Mouse (Mus musculus): ENCODE data around the gene Ctnnbl1. TPM values are rescaled to one million over a fixed set of nuclear protein-coding genes. Genes with fewer than 3 reads are reported as not detected.

The Ctnnbl1 gene
- polyA plus RNA-seq, 2 experiments: 11.6 to 19.2 TPM

DNA sequence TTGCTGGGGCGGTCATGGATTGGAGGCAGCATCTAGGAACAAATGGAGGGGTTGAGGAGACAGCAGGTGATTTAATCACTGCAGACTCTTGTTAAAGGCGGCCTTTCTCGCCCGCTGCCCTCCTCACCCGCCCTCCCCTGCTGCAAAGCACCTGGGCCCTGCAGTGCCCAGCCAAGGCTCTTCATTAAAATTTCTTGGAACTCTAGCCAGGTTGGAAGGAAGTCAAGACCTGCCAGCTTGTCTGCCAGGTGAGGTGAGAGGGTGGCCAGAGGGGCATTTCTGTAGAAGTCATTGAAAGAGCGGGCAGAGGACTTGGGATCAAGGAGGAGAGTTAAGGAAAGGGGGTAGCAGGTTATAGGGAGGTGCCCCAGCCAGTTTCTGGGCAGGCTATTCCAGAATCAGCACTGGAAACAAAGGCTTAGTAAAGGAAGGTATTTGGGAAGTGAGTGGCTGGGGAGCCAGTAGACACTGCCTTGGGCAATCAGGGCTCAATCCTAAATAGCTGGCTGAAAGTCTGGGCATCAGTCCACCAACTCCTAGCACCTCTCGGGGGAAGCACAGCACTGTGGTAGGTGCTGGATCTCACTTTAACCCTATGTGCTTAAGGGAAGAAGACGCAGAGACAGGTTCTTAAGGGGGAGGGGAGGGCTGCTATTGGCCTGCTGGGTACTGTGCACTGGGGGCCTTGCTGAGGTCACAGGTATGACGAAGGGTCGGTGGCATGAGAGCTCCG lies 29.8 kb upstream of the Ctnnbl1 start:
- 58% methylated on average over 11 of the region's 11 CpGs for WGBS (ENCODE audit: insufficient replicate concordance)

DNA sequence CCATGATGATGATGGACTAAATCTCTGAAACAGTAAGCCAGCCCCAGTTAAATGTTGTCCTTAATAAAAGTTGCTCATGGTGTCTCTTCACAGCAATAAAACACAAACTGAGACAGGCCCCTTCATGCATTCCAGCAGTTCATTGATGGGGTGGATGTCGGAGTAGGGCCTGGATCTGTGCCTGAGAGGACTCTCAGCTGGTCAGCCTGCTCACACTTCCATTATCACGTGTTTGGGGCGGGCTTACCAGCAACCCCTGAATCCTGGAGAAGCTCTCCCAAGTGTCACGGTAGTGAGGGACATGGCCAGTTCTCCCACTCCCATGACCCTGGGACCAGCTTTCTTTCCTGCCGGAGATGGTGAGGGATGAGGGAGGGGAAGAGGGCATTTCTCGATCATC lies 24.5 kb upstream of the Ctnnbl1 start:
- no peak for DNase-seq (ENCODE audit: low read depth in 3 of 3, low spot score in 3 of 3)
- no peaks in the 10 kb centered on the region for H3K9me3 ChIP-seq (ENCODE audit: control insufficient read depth, low read length)
- H3K4me1 ChIP-seq (replicated peaks; ENCODE audit: control insufficient read depth in 2 of 2, insufficient read depth in 2 of 2, low read length in 1 of 2): no peaks in the 10 kb centered on the region
- no peaks in the 10 kb centered on the region for H3K27me3 ChIP-seq (ENCODE audit: control insufficient read depth, insufficient read depth, low read length)
- WGBS (ENCODE audit: insufficient replicate concordance): 63% methylated on average over 6 of the region's 6 CpGs
- H3K4me3 ChIP-seq (ENCODE audit: insufficient read depth in 1 of 2, low read depth in 2 of 2, low read length in 2 of 2): no peak overlapping the region
- no peak overlapping the region for H3K9ac ChIP-seq (replicated peaks)
- TF ChIP-seq EP300 (IDR thresholded peaks at IDR 0.05; ENCODE audit: low read depth) (no peak), CTCF (IDR thresholded peaks at IDR 0.05; ENCODE audit: low read depth) (no peak)
- H3K27ac ChIP-seq: no peak overlapping the region
- H3K36me3 ChIP-seq (replicated peaks; ENCODE audit: control insufficient read depth, insufficient read depth, low read depth): no peaks in the 10 kb centered on the region
- H3K4me2 ChIP-seq (ENCODE audit: low read depth): no peak overlapping the region
- no peak for ATAC-seq (ENCODE audit: insufficient read depth)

More for the DNA sequence above, 29.8 kb upstream of the Ctnnbl1 start:
- no peak for TF ChIP-seq EP300 (IDR thresholded peaks at IDR 0.05; ENCODE audit: low read depth)
- no peak for TF ChIP-seq CTCF (IDR thresholded peaks at IDR 0.05; ENCODE audit: low read depth)
- Histone ChIP-seq H3K4me1 (replicated peaks; ENCODE audit: control insufficient read depth in 2 of 2, insufficient read depth in 2 of 2, low read length in 1 of 2) (no peaks in the 10 kb centered on the region), H3K27ac (no peak overlapping the region), H3K4me3 (ENCODE audit: insufficient read depth in 1 of 2, low read depth in 2 of 2, low read length in 2 of 2) (no peak overlapping the region), H3K27me3 (ENCODE audit: control insufficient read depth, insufficient read depth, low read length) (no peaks in the 10 kb centered on the region; the same call in 1 of the 2 replicates), H3K4me2 (ENCODE audit: low read depth) (no peak overlapping the region), H3K9ac (replicated peaks) (no peak overlapping the region), H3K9me3 (ENCODE audit: control insufficient read depth, low read length) (no peaks in the 10 kb centered on the region), H3K36me3 (replicated peaks; ENCODE audit: control insufficient read depth, insufficient read depth, low read depth) (no peaks in the 10 kb centered on the region)
- no peak for DNase-seq (ENCODE audit: low read depth in 3 of 3, low spot score in 3 of 3)
- ATAC-seq (ENCODE audit: insufficient read depth): no peak

DNA sequence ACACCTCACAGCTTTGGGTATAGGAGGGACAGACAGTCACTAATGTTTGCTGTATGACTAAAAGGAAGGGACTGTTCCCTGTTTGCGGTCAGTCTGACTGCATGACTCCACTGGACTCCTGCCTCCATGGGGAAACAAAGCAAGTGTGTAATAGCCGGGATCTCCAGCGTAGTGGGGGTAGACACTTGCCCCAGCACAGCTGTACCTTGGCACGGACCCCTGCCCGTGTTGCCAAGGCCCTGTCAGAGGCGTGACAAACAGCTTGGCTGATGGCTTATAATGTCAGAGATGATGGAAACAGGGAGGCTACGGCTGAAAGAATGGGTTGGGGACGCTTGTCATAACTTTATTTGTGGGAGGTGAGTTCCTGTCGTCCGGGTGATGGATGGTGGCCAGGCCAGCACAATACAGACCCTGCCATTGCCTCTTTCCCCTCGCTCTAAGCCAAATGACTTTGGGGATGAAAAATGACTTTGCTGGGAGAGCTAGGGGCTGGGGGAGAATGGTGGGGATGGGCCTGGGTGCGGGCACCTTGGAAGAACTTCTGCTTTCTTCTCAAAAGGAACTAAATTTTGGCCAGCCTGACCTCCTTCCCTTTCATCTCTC lies 21.5 kb upstream of the Ctnnbl1 start:
- H3K4me2 ChIP-seq (ENCODE audit: low read depth): no peak overlapping the region
- H3K4me3 ChIP-seq (ENCODE audit: insufficient read depth in 1 of 2, low read depth in 2 of 2, low read length in 2 of 2): no peak overlapping the region
- no peak overlapping the region for H3K9ac ChIP-seq (replicated peaks)
- DNase-seq (ENCODE audit: low read depth in 3 of 3, low spot score in 3 of 3) (no peak), ATAC-seq (ENCODE audit: insufficient read depth) (no peak)
- no peaks in the 10 kb centered on the region for H3K4me1 ChIP-seq (replicated peaks; ENCODE audit: control insufficient read depth in 2 of 2, insufficient read depth in 2 of 2, low read length in 1 of 2)
- 35% methylated on average over 12 of the region's 12 CpGs for WGBS (ENCODE audit: insufficient replicate concordance)
- H3K27me3 ChIP-seq (ENCODE audit: control insufficient read depth, insufficient read depth, low read length): no peaks in the 10 kb centered on the region
- H3K27ac ChIP-seq: no peak overlapping the region
- no peak for TF ChIP-seq EP300 (IDR thresholded peaks at IDR 0.05; ENCODE audit: low read depth)
- TF ChIP-seq CTCF (IDR thresholded peaks at IDR 0.05; ENCODE audit: low read depth): no peak
- H3K36me3 ChIP-seq (replicated peaks; ENCODE audit: control insufficient read depth, insufficient read depth, low read depth): no peaks in the 10 kb centered on the region
- H3K9me3 ChIP-seq (ENCODE audit: control insufficient read depth, low read length): no peaks in the 10 kb centered on the region

DNA sequence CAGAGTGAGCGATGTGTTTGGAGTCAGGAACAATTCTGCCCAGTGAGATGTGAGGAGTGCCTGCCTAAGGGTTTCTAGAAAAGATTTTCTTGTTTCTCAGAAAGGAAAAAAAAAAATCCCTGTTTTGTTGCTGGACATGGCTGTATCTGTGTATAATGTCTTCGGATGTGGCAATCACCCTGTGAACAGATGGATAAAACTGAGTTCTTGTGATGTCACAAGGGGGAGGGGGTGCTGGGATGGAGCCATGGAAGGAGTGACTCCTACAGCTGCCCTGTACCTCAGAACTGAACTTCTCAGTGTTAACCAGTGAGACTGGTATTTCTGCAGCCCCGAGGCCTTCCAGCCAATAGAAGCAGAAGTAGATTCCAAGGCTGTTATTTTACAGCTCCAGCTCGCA lies 18.8 kb upstream of the Ctnnbl1 start:
- H3K9me3 ChIP-seq (ENCODE audit: control insufficient read depth, low read length): no peaks in the 10 kb centered on the region
- no peaks in the 10 kb centered on the region for H3K36me3 ChIP-seq (replicated peaks; ENCODE audit: control insufficient read depth, insufficient read depth, low read depth)
- WGBS (ENCODE audit: insufficient replicate concordance): 55% methylated on average over 4 of the region's 4 CpGs
- no peak overlapping the region for H3K4me2 ChIP-seq (ENCODE audit: low read depth)
- no peak overlapping the region for H3K4me3 ChIP-seq (ENCODE audit: insufficient read depth in 1 of 2, low read depth in 2 of 2, low read length in 2 of 2)
- no peak for DNase-seq (ENCODE audit: low read depth in 3 of 3, low spot score in 3 of 3)
- ATAC-seq (ENCODE audit: insufficient read depth): no peak
- no peak overlapping the region for H3K9ac ChIP-seq (replicated peaks)
- H3K27me3 ChIP-seq (ENCODE audit: control insufficient read depth, insufficient read depth, low read length): no peaks in the 10 kb centered on the region
- TF ChIP-seq CTCF (IDR thresholded peaks at IDR 0.05; ENCODE audit: low read depth): no peak
- TF ChIP-seq EP300 (IDR thresholded peaks at IDR 0.05; ENCODE audit: low read depth): no peak
- H3K4me1 ChIP-seq (replicated peaks; ENCODE audit: control insufficient read depth in 2 of 2, insufficient read depth in 2 of 2, low read length in 1 of 2): no peaks in the 10 kb centered on the region
- no peak overlapping the region for H3K27ac ChIP-seq

DNA sequence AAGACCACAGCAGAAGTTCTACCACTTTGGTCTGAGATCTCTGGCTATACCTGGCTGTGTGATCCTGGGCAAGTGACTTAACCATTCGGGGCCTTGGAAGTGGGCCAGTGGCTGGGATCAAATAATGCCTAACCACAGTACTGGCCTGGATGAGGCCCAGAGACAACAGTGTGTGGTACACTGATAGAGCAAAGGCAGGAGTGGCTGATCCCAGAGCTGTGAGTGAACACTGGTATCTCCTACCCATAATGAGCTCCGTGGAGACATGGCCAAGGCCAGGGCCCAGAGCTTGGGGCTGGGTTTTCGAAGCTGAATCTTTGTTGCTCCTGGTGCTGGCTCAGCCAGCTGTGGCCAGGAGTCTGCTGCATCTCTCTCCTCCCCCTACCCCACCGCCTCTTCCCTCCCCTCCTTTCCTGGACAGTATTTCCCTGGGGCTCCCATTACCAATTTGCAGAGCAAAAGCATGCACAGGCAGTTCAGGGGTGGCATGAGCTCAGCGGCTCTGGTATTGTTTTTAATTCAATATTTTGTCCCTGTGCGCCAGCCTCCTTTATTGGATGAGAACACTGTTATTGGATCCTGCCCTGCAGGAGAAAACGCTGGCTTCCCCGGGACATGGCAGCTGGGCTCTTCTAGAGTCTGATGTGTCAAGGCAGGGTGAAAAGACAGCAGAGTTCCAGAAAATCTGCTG lies 13.2 kb upstream of the Ctnnbl1 start:
- ATAC-seq (ENCODE audit: insufficient read depth): no peak
- Histone ChIP-seq H3K9ac (replicated peaks) (no peak overlapping the region), H3K4me1 (replicated peaks; ENCODE audit: control insufficient read depth in 2 of 2, insufficient read depth in 2 of 2, low read length in 1 of 2) (no peaks in the 10 kb centered on the region), H3K27me3 (ENCODE audit: control insufficient read depth, insufficient read depth, low read length) (no peaks in the 10 kb centered on the region), H3K9me3 (ENCODE audit: control insufficient read depth, low read length) (no peaks in the 10 kb centered on the region), H3K27ac (no peak overlapping the region), H3K4me3 (ENCODE audit: insufficient read depth in 1 of 2, low read depth in 2 of 2, low read length in 2 of 2) (no peak overlapping the region), H3K4me2 (ENCODE audit: low read depth) (no peak overlapping the region), H3K36me3 (replicated peaks; ENCODE audit: control insufficient read depth, insufficient read depth, low read depth) (no peaks in the 10 kb centered on the region)
- no peak for TF ChIP-seq EP300 (IDR thresholded peaks at IDR 0.05; ENCODE audit: low read depth)
- TF ChIP-seq CTCF (IDR thresholded peaks at IDR 0.05; ENCODE audit: low read depth): no peak
- no peak for DNase-seq (ENCODE audit: low read depth in 3 of 3, low spot score in 3 of 3)
- 57% methylated on average over 8 of the region's 8 CpGs for WGBS (ENCODE audit: insufficient replicate concordance)

All from liver, embryonic 14.5 days (tissue).